Comparison of ENCODE assay signal across 1 mouse cellular context in genomic region chr5:122990411-122991160, GRCm38 (mm10).
TF ChIP-seq lines count a peak whose summit lies in the region.

No protein-coding gene starts in this region.

TF ChIP-seq in CH12.LX, 34 proteins besides CTCF, POLR2A, EP300 and RAD21 (continued from another document):
- TF ChIP-seq MAX (IDR thresholded peaks at IDR 0.05; ENCODE audit: low read length) (peak; percentile 49; the same call in 1 of the 2 replicates), ETS1 (conservative IDR thresholded peaks at IDR 0.05; ENCODE audit: low read depth, low read length) (peak; percentile 100), ZMIZ1 (IDR thresholded peaks at IDR 0.05; ENCODE audit: low read depth, low read length) (no peak), CHD1 (IDR thresholded peaks at IDR 0.05; ENCODE audit: low read depth, low read length) (no peak; the same call in 1 of the 2 replicates), BHLHE40 (IDR thresholded peaks at IDR 0.05; ENCODE audit: low read depth, low read length) (peak; percentile 82), ZC3H11A (IDR thresholded peaks at IDR 0.05; ENCODE audit: low read depth, low read length) (no peak), MYC (IDR thresholded peaks at IDR 0.05; ENCODE audit: low read depth, low read length) (peak; percentile 75), CHD2 (IDR thresholded peaks at IDR 0.05; ENCODE audit: low read length) (no peak), TBP (conservative IDR thresholded peaks at IDR 0.05; ENCODE audit: low read depth, low read length) (no peak), MAZ (IDR thresholded peaks at IDR 0.05; ENCODE audit: low read depth, low read length) (no peak), MXI1 (IDR thresholded peaks at IDR 0.05; ENCODE audit: low read depth, low read length) (peak; percentile 22; the same call in 1 of the 2 replicates), E2F4 (IDR thresholded peaks at IDR 0.05; ENCODE audit: insufficient replicate concordance, low read depth, low read length) (no peak), GABPA (IDR thresholded peaks at IDR 0.05; ENCODE audit: insufficient replicate concordance, low read depth, low read length) (no peak), SIN3A (IDR thresholded peaks at IDR 0.05; ENCODE audit: low read length) (peak; percentile 96), MEF2A (IDR thresholded peaks at IDR 0.05; ENCODE audit: borderline replicate concordance, low read depth, low read length) (peak; percentile 46; the same call in 1 of the 2 replicates), POLR2AphosphoS2 (IDR thresholded peaks at IDR 0.05; ENCODE audit: low read depth, low read length) (no peak)
